Mouse (Mus musculus): Measurements from ENCODE around the gene Ubox5. TPM values are rescaled to one million over a fixed set of nuclear protein-coding genes. Genes with fewer than 3 reads are reported as not detected.
"Not testable (repeated sequence)": the region's sequence is repeated elsewhere in the genome, so short reads cannot be mapped to it uniquely, and the experiment has no call there.

The Ubox5 gene
- polyA plus RNA-seq, 1 experiment from 2014 or later = 22.0 TPM

- no peak overlapping the region for H3K4me3 ChIP-seq
- H3K27ac ChIP-seq = no peak overlapping the region
- peaks cover 60% of the 10 kb centered on the region for H3K27me3 ChIP-seq (ENCODE audit: poor library complexity, severe bottlenecking)
- 83% methylated on average over 10 of the region's 10 CpGs for WGBS
- H3K9me3 ChIP-seq = no peaks in the 10 kb centered on the region
- no peak for DNase-seq (ENCODE audit: extremely low spot score, low spot score)
- H3K4me1 ChIP-seq = peaks cover 23% of the 10 kb centered on the region
- 0 out of 2 replicates have a peak, but pooled peaks cover under 1% of the 10 kb centered on the region for H3K36me3 ChIP-seq (replicated peaks)
Measured at GRCm38 (mm10) chr2:130583902-130584560, 45.8 kb downstream of the Ubox5 start.

GRCm38 (mm10) chr2:130582552-130582951, 47.3 kb downstream of the Ubox5 start, which contains the start of gene Avp:
Avp (minus strand) TSS chr2:130582554.
- no peaks in the 10 kb centered on the region for H3K36me3 ChIP-seq (replicated peaks)
- peak within 1 kb of the TSS; percentile 44 for H3K4me3 ChIP-seq
- H3K4me1 ChIP-seq = peaks cover 26% of the 10 kb centered on the region
- no peaks in the 10 kb centered on the region for H3K9me3 ChIP-seq
- peaks cover 75% of the 10 kb centered on the region for H3K27me3 ChIP-seq (ENCODE audit: poor library complexity, severe bottlenecking)
- WGBS = 38% methylated on average over 10 of the region's 10 CpGs
- no peak within 1 kb of the TSS for H3K27ac ChIP-seq
- no peak for DNase-seq (ENCODE audit: extremely low spot score, low spot score)

- no peaks in the 10 kb centered on the region for H3K9me3 ChIP-seq
- no peak overlapping the region for H3K27ac ChIP-seq
- peaks cover 37% of the 10 kb centered on the region for H3K4me1 ChIP-seq
- 2% methylated on average over 16 of the region's 16 CpGs for WGBS
- H3K4me3 ChIP-seq = peak overlapping the region; percentile 44
- H3K36me3 ChIP-seq (replicated peaks) = no peaks in the 10 kb centered on the region
- DNase-seq (ENCODE audit: extremely low spot score, low spot score) = no peak
- peaks cover 89% of the 10 kb centered on the region for H3K27me3 ChIP-seq (ENCODE audit: poor library complexity, severe bottlenecking)
Measured at GRCm38 (mm10) chr2:130581201-130581600, 48.6 kb downstream of the Ubox5 start.

GRCm38 (mm10) chr2:130579791-130580190, 50.0 kb downstream of the Ubox5 start:
- Histone ChIP-seq H3K27ac (no peak overlapping the region), H3K36me3 (replicated peaks) (no peaks in the 10 kb centered on the region), H3K4me3 (no peak overlapping the region), H3K9me3 (no peaks in the 10 kb centered on the region), H3K27me3 (ENCODE audit: poor library complexity, severe bottlenecking) (peaks cover 98% of the 10 kb centered on the region), H3K4me1 (peaks cover 40% of the 10 kb centered on the region)
- 4% methylated on average over 8 of the region's 8 CpGs for WGBS
- DNase-seq (ENCODE audit: extremely low spot score, low spot score) = no peak

- DNase-seq (ENCODE audit: extremely low spot score, low spot score) = peak; percentile 63
- Histone ChIP-seq H3K36me3 (replicated peaks) (no peaks in the 10 kb centered on the region), H3K4me1 (peaks cover 40% of the 10 kb centered on the region), H3K4me3 (no peak overlapping the region), H3K27me3 (ENCODE audit: poor library complexity, severe bottlenecking) (peaks cover 100% of the 10 kb centered on the region), H3K27ac (no peak overlapping the region), H3K9me3 (no peaks in the 10 kb centered on the region)
- 8% methylated on average over 11 of the region's 11 CpGs for WGBS
Measured at GRCm38 (mm10) chr2:130578148-130578547, 51.7 kb downstream of the Ubox5 start.

- Histone ChIP-seq H3K4me3 (peak overlapping the region; percentile 40), H3K9me3 (no peaks in the 10 kb centered on the region), H3K4me1 (peaks cover 40% of the 10 kb centered on the region), H3K36me3 (replicated peaks) (no peaks in the 10 kb centered on the region), H3K27ac (no peak overlapping the region), H3K27me3 (ENCODE audit: poor library complexity, severe bottlenecking) (peaks cover 96% of the 10 kb centered on the region)
- peak; percentile 45 for DNase-seq (ENCODE audit: extremely low spot score, low spot score)
- 3% methylated on average over 12 of the region's 12 CpGs for WGBS
Measured at GRCm38 (mm10) chr2:130577632-130578031, 52.2 kb downstream of the Ubox5 start.

GRCm38 (mm10) chr2:130577021-130577420, 52.8 kb downstream of the Ubox5 start:
- H3K27me3 ChIP-seq (ENCODE audit: poor library complexity, severe bottlenecking) = peaks cover 94% of the 10 kb centered on the region
- 5% methylated on average over 9 of the region's 9 CpGs for WGBS
- H3K27ac ChIP-seq = no peak overlapping the region
- H3K36me3 ChIP-seq (replicated peaks) = no peaks in the 10 kb centered on the region
- peak; percentile 23 for DNase-seq (ENCODE audit: extremely low spot score, low spot score)
- H3K4me3 ChIP-seq = peak overlapping the region; percentile 40; the same call in 1 of the 2 replicates
- no peaks in the 10 kb centered on the region for H3K9me3 ChIP-seq
- H3K4me1 ChIP-seq = peaks cover 40% of the 10 kb centered on the region

GRCm38 (mm10) chr2:130576564-130576963, 53.3 kb downstream of the Ubox5 start:
- H3K9me3 ChIP-seq; H3K36me3 ChIP-seq (replicated peaks); H3K27ac ChIP-seq: not testable (repeated sequence)
- WGBS = under 1% methylated on average over 32 of the region's 32 CpGs
- peaks cover 40% of the 10 kb centered on the region for H3K4me1 ChIP-seq
- H3K4me3 ChIP-seq = peak overlapping the region; percentile 40
- peak; percentile 30 for DNase-seq (ENCODE audit: extremely low spot score, low spot score)
- H3K27me3 ChIP-seq (ENCODE audit: poor library complexity, severe bottlenecking) = peaks cover 89% of the 10 kb centered on the region

- no peak for DNase-seq (ENCODE audit: extremely low spot score, low spot score)
- peak within 1 kb of the TSS; percentile 40 for H3K4me3 ChIP-seq
- H3K27ac ChIP-seq = no peak within 1 kb of the TSS
- H3K4me1 ChIP-seq = peaks cover 34% of the 10 kb centered on the region
- no peaks in the 10 kb centered on the region for H3K36me3 ChIP-seq (replicated peaks)
- 42% methylated on average over 9 of the region's 9 CpGs for WGBS
- H3K9me3 ChIP-seq = no peaks in the 10 kb centered on the region
- peaks cover 84% of the 10 kb centered on the region for H3K27me3 ChIP-seq (ENCODE audit: poor library complexity, severe bottlenecking)
Measured at GRCm38 (mm10) chr2:130575873-130576272, 54.0 kb downstream of the Ubox5 start, which contains the start of gene Oxt. Oxt (plus strand) TSS chr2:130576173.

- no peaks in the 10 kb centered on the region for H3K36me3 ChIP-seq (replicated peaks)
- H3K4me3 ChIP-seq = no peak overlapping the region
- H3K27ac ChIP-seq = no peak overlapping the region
- no peak for DNase-seq (ENCODE audit: extremely low spot score, low spot score)
- H3K4me1 ChIP-seq = peaks cover 24% of the 10 kb centered on the region
- H3K9me3 ChIP-seq = no peaks in the 10 kb centered on the region
- peaks cover 77% of the 10 kb centered on the region for H3K27me3 ChIP-seq (ENCODE audit: poor library complexity, severe bottlenecking)
- 78% methylated on average over 5 of the region's 5 CpGs for WGBS
Measured at GRCm38 (mm10) chr2:130574960-130575359, 54.9 kb downstream of the Ubox5 start.

- H3K27me3 ChIP-seq (ENCODE audit: poor library complexity, severe bottlenecking) = peaks cover 27% of the 10 kb centered on the region
- no peaks in the 10 kb centered on the region for H3K9me3 ChIP-seq
- H3K4me3 ChIP-seq = no peak overlapping the region
- H3K27ac ChIP-seq = no peak overlapping the region
- peaks cover 27% of the 10 kb centered on the region for H3K36me3 ChIP-seq (replicated peaks)
- peaks cover 5% of the 10 kb centered on the region for H3K4me1 ChIP-seq
- DNase-seq (ENCODE audit: extremely low spot score, low spot score) = no peak
Measured at GRCm38 (mm10) chr2:130569926-130570325, 59.9 kb downstream of the Ubox5 start.

GRCm38 (mm10) chr2:130568921-130569320, 60.9 kb downstream of the Ubox5 start:
- Histone ChIP-seq H3K27me3 (ENCODE audit: poor library complexity, severe bottlenecking) (peaks cover 17% of the 10 kb centered on the region), H3K4me3 (no peak overlapping the region), H3K27ac (no peak overlapping the region), H3K36me3 (replicated peaks) (peaks cover 29% of the 10 kb centered on the region), H3K9me3 (no peaks in the 10 kb centered on the region), H3K4me1 (peaks cover 15% of the 10 kb centered on the region)
- 79% methylated on average over 4 of the region's 4 CpGs for WGBS
- no peak for DNase-seq (ENCODE audit: extremely low spot score, low spot score)

- no peak for DNase-seq (ENCODE audit: extremely low spot score, low spot score)
- no peaks in the 10 kb centered on the region for H3K27me3 ChIP-seq (ENCODE audit: poor library complexity, severe bottlenecking)
- peak overlapping the region; percentile 89; the same call in 1 of the 2 replicates for H3K4me3 ChIP-seq
- H3K4me1 ChIP-seq = peaks cover 28% of the 10 kb centered on the region
- no peaks in the 10 kb centered on the region for H3K9me3 ChIP-seq
- WGBS = 90% methylated on average over 8 of the region's 8 CpGs
- peaks cover 29% of the 10 kb centered on the region for H3K36me3 ChIP-seq (replicated peaks)
- H3K27ac ChIP-seq = no peak overlapping the region
Measured at GRCm38 (mm10) chr2:130564983-130565382, 64.9 kb downstream of the Ubox5 start.
